Mouse (Mus musculus): ENCODE data around the gene Mark3.

DNA sequence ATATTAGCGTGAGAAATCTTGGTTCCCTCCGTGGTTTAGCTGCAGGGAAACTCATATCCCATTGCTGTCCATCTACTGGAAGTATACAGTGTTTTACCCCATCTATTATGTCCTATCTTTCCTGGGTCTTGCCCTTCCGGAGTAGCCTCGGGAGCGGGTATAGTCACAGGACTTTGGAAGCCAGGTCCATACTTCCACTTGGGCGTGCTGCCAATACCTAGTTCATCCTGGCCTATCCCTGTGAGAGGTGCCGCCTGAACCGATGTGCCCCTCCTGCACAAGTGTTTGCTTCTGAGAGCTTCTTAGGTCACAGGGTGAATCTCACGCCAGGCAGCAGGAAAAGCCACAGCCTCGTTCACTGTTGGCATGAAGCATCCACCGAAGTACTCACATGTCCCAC, 115.1 kb downstream of the Mark3 start:
- TF ChIP-seq GATA1 (IDR thresholded peaks at IDR 0.05; ENCODE audit: borderline replicate concordance, low read length) (no peak), FLI1 (IDR thresholded peaks at IDR 0.05; ENCODE audit: low read length) (no peak)

Measured in megakaryocyte, embryonic 14.5 days (primary cell).